Mouse (Mus musculus): ENCODE measurements around the gene Gfod2. TPM values are rescaled to one million over a fixed set of nuclear protein-coding genes. Genes with fewer than 3 reads are reported as not detected.

Gene Gfod2
- total RNA-seq, 2 experiments from 2014 or later, result 6.6 to 6.8 TPM

DNA sequence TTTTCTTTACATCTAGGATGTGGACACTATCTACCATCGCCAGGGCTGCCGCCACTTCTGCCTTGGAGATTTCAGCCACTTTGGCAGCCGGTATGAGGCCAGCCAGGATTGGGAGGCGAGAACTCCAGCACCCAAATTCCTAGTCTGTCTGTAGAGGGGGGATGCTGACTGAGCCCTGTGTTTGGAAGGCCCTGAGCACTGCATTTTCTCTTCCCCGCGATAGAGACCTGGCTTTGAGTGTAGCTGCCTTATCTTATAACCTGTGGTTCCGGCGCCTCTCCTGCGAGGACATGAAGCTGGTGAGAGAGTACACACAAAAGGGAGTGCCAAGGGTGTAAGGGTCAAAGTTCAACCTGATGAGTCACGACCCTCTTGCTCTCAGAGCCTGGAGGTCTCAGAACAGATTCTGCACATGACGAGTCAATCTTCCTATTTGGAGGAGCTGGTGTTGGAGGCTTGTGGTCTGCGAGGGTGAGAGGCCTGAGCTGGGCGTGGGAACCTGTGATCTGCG is 70.2 kb downstream of the Gfod2 start:
- DNase-seq, result no peak
- intact Hi-C loops (cut with DNase I), result loop anchor here (5.0 kb wide), 1 partner anchor 121 kb away; the partner anchor contains the start of gene Atp6v0d1

DNA sequence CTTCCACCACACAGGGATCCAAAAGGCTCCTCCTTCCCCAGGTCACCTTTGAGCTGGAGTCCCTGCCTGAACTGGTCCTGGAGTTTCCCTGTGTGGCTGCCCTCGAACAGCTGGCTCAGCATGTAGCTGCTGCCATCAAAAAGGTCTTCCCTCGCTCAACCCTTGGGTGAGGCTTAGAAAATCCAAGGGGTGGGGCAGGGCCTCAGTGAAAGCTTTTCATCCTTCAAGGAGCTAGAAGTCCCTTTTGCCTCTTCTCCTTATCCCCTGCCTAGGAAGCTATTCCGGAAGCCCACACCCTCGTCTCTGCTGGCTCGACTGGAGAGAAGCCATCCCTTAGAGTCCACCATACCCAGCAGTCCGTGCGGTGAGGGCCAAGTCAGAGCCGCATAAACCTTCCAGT is 71.0 kb downstream of the Gfod2 start:
- DNase-seq, result no peak
- intact Hi-C loops (cut with DNase I), result loop anchor here (5.0 kb wide), 1 partner anchor 120 kb away; the partner anchor contains the start of gene Atp6v0d1

DNA sequence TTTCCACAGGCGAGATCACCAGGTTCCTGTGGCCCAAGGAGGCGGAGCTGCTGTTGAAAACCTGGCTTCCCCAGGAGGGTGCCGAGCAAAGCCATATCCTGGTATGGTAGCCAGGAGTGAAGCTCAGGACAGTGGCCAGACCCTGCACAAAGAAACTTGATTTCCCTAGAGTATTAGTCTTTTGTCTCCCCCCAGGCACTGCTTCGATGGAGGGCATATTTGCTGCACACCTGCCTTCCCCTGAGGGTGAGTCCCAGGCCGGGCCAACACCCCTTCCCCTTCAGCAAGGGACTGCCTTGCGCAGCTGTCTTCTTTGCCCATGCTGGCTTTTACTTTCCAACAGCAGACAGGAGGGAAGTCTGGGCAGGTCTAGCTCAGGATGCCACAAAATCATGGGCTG is 71.9 kb downstream of the Gfod2 start:
- no peak for DNase-seq

DNA sequence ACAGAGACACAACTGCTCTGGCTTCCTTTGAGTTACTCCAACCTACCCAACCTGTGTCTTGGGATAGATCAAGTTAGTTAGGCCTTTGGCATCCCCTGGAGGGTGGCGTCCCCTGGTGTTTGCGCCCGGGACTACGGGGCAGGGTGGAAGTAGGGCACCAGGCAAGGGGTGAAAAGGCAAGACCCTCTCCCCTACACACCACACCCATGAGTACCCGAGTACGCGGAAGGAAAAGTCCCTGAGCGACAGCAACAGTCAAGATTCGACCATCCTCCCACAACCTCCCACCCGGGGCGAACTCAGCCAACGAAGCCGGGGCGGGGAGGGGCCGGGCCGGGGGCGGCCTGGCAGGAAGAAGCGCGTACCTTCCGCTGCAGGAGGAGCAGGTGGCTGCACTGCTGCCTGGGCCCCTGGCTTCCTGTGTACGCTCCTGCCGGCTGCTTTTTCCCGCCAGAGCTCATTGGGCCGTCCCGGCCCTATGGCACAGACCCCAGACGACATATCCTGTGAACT is 72.6 kb downstream of the Gfod2 start, which contains the start of gene Carmil2:
Gene Carmil2, plus strand, starts transcription at position 479 of the 513 bp plus-strand sequence.
- intact Hi-C loops (cut with DNase I), result loop anchor here (1.0 to 5.0 kb wide), 3 partner anchors 64 to 119 kb away; partner anchors contain the start of gene Atp6v0d1

More for the DNA sequence above, 71.9 kb downstream of the Gfod2 start:
- intact Hi-C loops (cut with DNase I), result loop anchor here (5.0 kb wide), 1 partner anchor 119 kb away; the partner anchor contains the start of gene Atp6v0d1

DNA sequence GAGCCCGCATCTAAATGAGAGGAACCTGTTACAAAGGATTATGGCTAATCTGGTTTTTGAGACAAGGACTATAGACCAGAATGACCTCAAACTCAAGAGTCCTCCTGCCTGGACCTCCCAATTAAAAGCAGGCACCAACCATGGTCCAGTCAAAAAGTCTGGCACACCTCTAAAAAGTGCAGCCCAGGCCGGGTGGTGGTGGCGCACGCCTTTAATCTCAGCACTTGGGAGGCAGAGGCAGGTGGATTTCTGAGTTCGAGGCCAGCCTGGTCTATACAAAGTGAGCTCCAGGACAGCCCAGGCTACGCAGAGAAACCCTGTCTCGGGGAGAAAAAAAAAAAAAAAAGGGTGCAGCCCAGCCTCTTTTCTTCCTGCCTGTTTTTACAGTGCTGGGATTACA is 73.1 kb downstream of the Gfod2 start:
- intact Hi-C loops (cut with DNase I), result loop anchor here (1.0 to 5.0 kb wide), 3 partner anchors 63 to 118 kb away; partner anchors contain the start of gene Atp6v0d1

More for the DNA sequence above, 72.6 kb downstream of the Gfod2 start, which contains the start of gene Carmil2:
- DNase-seq, result peak; percentile 58 to 62

DNA sequence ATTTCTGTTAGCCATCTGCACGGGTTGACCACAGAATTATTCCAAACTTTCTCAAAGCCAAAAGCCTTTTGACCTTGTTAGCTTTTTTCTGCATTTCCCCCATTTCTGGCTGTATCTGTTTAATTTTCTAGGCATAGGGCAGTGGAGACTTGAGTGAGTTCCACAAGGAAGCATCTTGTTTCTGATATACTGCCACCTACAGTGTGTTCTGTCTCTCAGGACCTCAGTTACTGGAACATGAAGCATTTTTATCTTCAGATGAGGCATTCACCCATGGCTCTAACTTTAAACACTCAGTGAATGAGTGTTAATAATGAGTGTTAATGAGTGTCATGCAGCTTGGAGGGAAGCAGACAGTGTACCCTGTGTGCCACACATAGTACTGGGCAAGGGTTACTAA is 80.6 kb downstream of the Gfod2 start:
- DNase-seq, result no peak
- intact Hi-C loops (cut with DNase I), result no loop called here

More for the DNA sequence above, 73.1 kb downstream of the Gfod2 start:
- no peak for DNase-seq

Other genes with a start within 250 kb of the Gfod2 start
- gene Hsd11b2, start 239.9 kb downstream of the Gfod2 start, total RNA-seq (2021), result under 1 TPM in 1 of 2 experiments, not detected in 1; 0.22 TPM
- gene Atp6v0d1, start 192.6 kb downstream of the Gfod2 start, total RNA-seq (2021), result 10 to 100 TPM; 37.3 to 40.9 TPM
- gene Ripor1, start 153.4 kb downstream of the Gfod2 start, total RNA-seq (2021), result 10 to 100 TPM; 15.1 to 18.2 TPM
- gene Ctcf, start 122.1 kb downstream of the Gfod2 start, total RNA-seq (2021), result 10 to 100 TPM; 27.0 to 29.9 TPM
- gene Agrp, start 121.3 kb downstream of the Gfod2 start, total RNA-seq (2021), result under 1 TPM in 1 of 2 experiments, not detected in 1; 0.56 TPM
- gene Carmil2, start 72.4 kb downstream of the Gfod2 start, total RNA-seq (2021), result 1 to 10 TPM in 1 of 2 experiments, not detected in 1; 1.1 TPM
- gene Acd, start 57.6 kb downstream of the Gfod2 start, total RNA-seq (2021), result 1 to 10 TPM; 6.6 to 6.7 TPM
- gene Pard6a, start 57.5 kb downstream of the Gfod2 start, total RNA-seq (2021), result 1 to 10 TPM; 4.7 to 6.7 TPM
- gene 4933405L10Rik, start 51.0 kb downstream of the Gfod2 start, total RNA-seq (2021), result not detected
- 1 to 10 TPM in 1 of 2 experiments, under 1 TPM in 1; 0.48 to 1.2 TPM for gene Enkd1, start 50.5 kb downstream of the Gfod2 start, total RNA-seq (2021)
- gene Ranbp10, start 68.7 kb upstream of the Gfod2 start, total RNA-seq (2021), result 10 to 100 TPM; 19.7 to 22.0 TPM
- gene Tsnaxip1, start 69.1 kb upstream of the Gfod2 start, total RNA-seq (2021), result not detected
- gene Cenpt, start 94.6 kb upstream of the Gfod2 start, total RNA-seq (2021), result 1 to 10 TPM; 1.1 to 1.2 TPM
- gene Thap11, start 96.5 kb upstream of the Gfod2 start, total RNA-seq (2021), result 10 to 100 TPM; 19.0 TPM
- 10 to 100 TPM; 38.4 to 52.9 TPM for gene Nutf2, start 101.9 kb upstream of the Gfod2 start, total RNA-seq (2021)
- 10 to 100 TPM; 17.6 to 20.1 TPM for gene Edc4, start 122.2 kb upstream of the Gfod2 start, total RNA-seq (2021)
- under 1 TPM in 1 of 2 experiments, not detected in 1; 0.59 TPM for gene Nrn1l, start 134.9 kb upstream of the Gfod2 start, total RNA-seq (2021)
- 10 to 100 TPM in 1 of 2 experiments, 1 to 10 TPM in 1; 9.5 to 11.5 TPM for gene Pskh1, start 141.8 kb upstream of the Gfod2 start, total RNA-seq (2021)
- not detected for gene Ctrl, start 175.2 kb upstream of the Gfod2 start, total RNA-seq (2021)
- gene Psmb10, start 179.8 kb upstream of the Gfod2 start, total RNA-seq (2021), result 10 to 100 TPM; 15.7 to 24.2 TPM
- under 1 TPM in 1 of 2 experiments, not detected in 1; 0.25 TPM for gene Lcat, start 184.7 kb upstream of the Gfod2 start, total RNA-seq (2021)
- 10 to 100 TPM; 11.2 to 17.7 TPM for gene Slc12a4, start 207.4 kb upstream of the Gfod2 start, total RNA-seq (2021)
- gene Dpep3, start 220.8 kb upstream of the Gfod2 start, total RNA-seq (2021), result not detected
- 1 to 10 TPM; 9.7 to 10.0 TPM for gene Dus2, start 232.7 kb upstream of the Gfod2 start, total RNA-seq (2021)
- not detected for gene Dpep2nb, start 247.3 kb upstream of the Gfod2 start, total RNA-seq (2021)

All from gastrocnemius, postnatal 36 days (tissue).